Mouse (Mus musculus): ENCODE measurements at regions not wholly inside any gene's neighbourhood (a gene's known extent, or its start where the extent isn't known, plus 50 kb on each side); places are given as distances from the start of the nearest gene placed in this dataset.

DNA sequence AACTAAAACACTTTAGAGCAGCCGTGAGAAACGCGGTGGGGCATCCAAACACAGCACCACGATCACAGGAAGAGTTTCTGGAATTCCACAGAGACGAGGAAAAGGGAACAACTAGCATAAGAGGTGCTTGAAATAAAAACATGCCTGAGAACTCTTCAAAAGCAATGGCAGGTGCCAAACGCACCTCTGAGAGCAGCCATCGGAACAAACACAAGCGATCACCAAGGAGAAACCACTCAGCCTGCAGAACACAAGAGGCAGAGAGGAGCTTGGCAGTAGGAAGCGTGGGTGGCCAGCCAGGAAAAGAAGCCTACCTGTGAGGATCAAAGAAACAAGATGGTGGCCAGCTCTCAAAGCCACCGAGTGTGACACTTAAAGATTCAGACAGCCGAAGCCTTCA, 190.2 kb upstream of the Fam19a5 start:
- no peak for TF ChIP-seq CTCF (IDR thresholded peaks at IDR 0.05; ENCODE audit: low read depth, low read length)
- no peak for TF ChIP-seq GATA1 (IDR thresholded peaks at IDR 0.05; ENCODE audit: borderline replicate concordance, low read length)
- no peak for TF ChIP-seq TAL1 (conservative IDR thresholded peaks at IDR 0.05; ENCODE audit: low read depth, low read length)
- TF ChIP-seq POLR2AphosphoS5 (IDR thresholded peaks at IDR 0.05; ENCODE audit: insufficient replicate concordance, low read depth, low read length), result no peak
